In the genomic region with DNA sequence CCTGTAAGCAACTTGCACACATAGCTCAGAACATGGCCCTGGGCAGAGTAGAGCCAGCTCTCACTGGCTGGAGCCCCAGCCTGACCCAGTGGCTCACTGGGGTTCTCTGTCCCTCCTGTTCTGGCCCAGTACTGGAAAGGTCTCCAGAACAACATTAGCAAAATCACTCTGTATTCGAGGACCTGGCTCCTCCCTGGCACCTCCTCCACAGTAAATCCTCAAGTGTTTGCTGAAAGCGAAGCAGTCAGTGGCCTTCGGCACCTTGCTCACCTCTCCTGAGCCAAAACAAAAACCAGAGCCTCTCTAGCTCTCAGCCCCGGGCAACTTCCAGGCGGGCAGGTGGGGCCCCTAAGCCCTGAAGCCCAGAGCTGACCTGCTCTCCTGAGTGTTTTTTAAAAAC, we compare ENCODE assay signal across 13 mouse cellular contexts. TPM values are rescaled to one million over a fixed set of nuclear protein-coding genes. Genes with fewer than 3 reads are reported as not detected.
DNase-seq lines count a peak whose midpoint lies in the region; ATAC-seq and TF ChIP-seq lines count a peak whose summit lies in the region.
"Had no signal": no experiment of that assay in that cellular context is flagged by ENCODE, and none has a peak within 500 bp of the region (broad histone marks: within the 10 kb centered on the region; RNA-seq: fewer than 3 reads in every experiment).

No protein-coding gene starts in this region.

- H3K4me3 ChIP-seq in heart, embryonic 14.5 days (ENCODE audit: control insufficient read depth in 1 of 2, insufficient read depth in 1 of 2, low read depth in 1 of 2, low read length in 2 of 2): no peak overlapping the region
- H3K4me3 ChIP-seq in embryonic facial prominence, embryonic 11.5 days (ENCODE audit: low read depth, low read length): no peak overlapping the region
- H3K4me3 ChIP-seq in intestine, embryonic 15.5 days (replicated peaks): no peak overlapping the region
- H3K4me3 ChIP-seq in lung, adult 2 months (replicated peaks; ENCODE audit: extremely low read depth, low read depth, low read length): no peak overlapping the region
- H3K4me3 ChIP-seq: erythroblast, embryonic 14.5 days; neural tube, embryonic 13.5 days had no signal

- intact Hi-C loops in heart, postnatal 25 days (cut with DNase I): no loop called here

- TF ChIP-seq CTCF in lung, adult 2 months (IDR thresholded peaks at IDR 0.05; ENCODE audit: insufficient read depth, low read length): no peak

- peak overlapping the region; percentile 48 to 60 for H3K27ac ChIP-seq in heart, embryonic 14.5 days (replicated peaks in 1 of 2; ENCODE audit: control insufficient read depth in 1 of 2, insufficient read depth in 1 of 2, low read depth in 2 of 2, low read length in 2 of 2)
- peak overlapping the region; percentile 1; the same call in 1 of the 2 replicates for H3K27ac ChIP-seq in embryonic facial prominence, embryonic 11.5 days (replicated peaks; ENCODE audit: low read depth, low read length)
- H3K27ac ChIP-seq in intestine, embryonic 15.5 days: no peak overlapping the region
- H3K27ac ChIP-seq: macrophage; neural tube, embryonic 13.5 days had no signal

- H3K4me2 ChIP-seq in heart, embryonic 14.5 days (ENCODE audit: low read length): peak overlapping the region; percentile 53
- H3K4me2 ChIP-seq in embryonic facial prominence, embryonic 11.5 days (ENCODE audit: low read depth, low read length): no peak overlapping the region
- no peak overlapping the region; the same call in 1 of the 2 replicates for H3K4me2 ChIP-seq in intestine, embryonic 15.5 days (replicated peaks)

- DNase-seq in heart, postnatal 25 days (ENCODE audit: low spot score): no peak
- DNase-seq in embryonic facial prominence, embryonic 11.5 days (ENCODE audit: low spot score): no peak
- DNase-seq in lung, adult 2 months: peak; percentile 45
- no peak for DNase-seq in c-Kit-positive CD71-positive TER-119-positive erythroid progenitor cells, embryonic 14.5 days (ENCODE audit: low spot score)
- no peak for DNase-seq in T-cell, adult 2 months (ENCODE audit: low spot score)
- DNase-seq: thymus, postnatal 4 days had no signal

- peaks cover 29 to 53% of the 10 kb centered on the region in 2 experiments for H3K4me1 ChIP-seq in heart, embryonic 14.5 days (ENCODE audit: control insufficient read depth in 2 of 2, insufficient read depth in 2 of 2, low read length in 2 of 2)
- peaks cover 12% of the 10 kb centered on the region for H3K4me1 ChIP-seq in embryonic facial prominence, embryonic 11.5 days (ENCODE audit: control insufficient read depth, insufficient read depth, low read length)
- H3K4me1 ChIP-seq in intestine, embryonic 15.5 days (replicated peaks): peaks cover 20% of the 10 kb centered on the region
- H3K4me1 ChIP-seq in lung, adult 2 months (ENCODE audit: control insufficient read depth, insufficient read depth, low read length): peaks cover 5% of the 10 kb centered on the region

- no peak for TF ChIP-seq POLR2A in lung, adult 2 months (IDR thresholded peaks at IDR 0.05; ENCODE audit: borderline replicate concordance, extremely low read depth, low read depth, low read length)

- H3K9me3 ChIP-seq in heart, embryonic 14.5 days (ENCODE audit: control insufficient read depth, low read length): 0 out of 2 replicates have a peak, but pooled peaks cover 5% of the 10 kb centered on the region
- no peaks in the 10 kb centered on the region for H3K9me3 ChIP-seq in embryonic facial prominence, embryonic 11.5 days (replicated peaks; ENCODE audit: control insufficient read depth, low read length)
- H3K9me3 ChIP-seq in intestine, embryonic 15.5 days: no peaks in the 10 kb centered on the region
- H3K9me3 ChIP-seq: neural tube, embryonic 13.5 days had no signal

- no peaks in the 10 kb centered on the region for H3K36me3 ChIP-seq in heart, embryonic 14.5 days (ENCODE audit: control insufficient read depth, insufficient read depth, low read length)
- H3K36me3 ChIP-seq in embryonic facial prominence, embryonic 11.5 days (replicated peaks; ENCODE audit: control insufficient read depth, insufficient read depth, low read depth, low read length): no peaks in the 10 kb centered on the region
- H3K36me3 ChIP-seq in intestine, embryonic 15.5 days: no peaks in the 10 kb centered on the region
- H3K36me3 ChIP-seq: neural tube, embryonic 13.5 days had no signal

- no peaks in the 10 kb centered on the region for H3K27me3 ChIP-seq in heart, embryonic 14.5 days (ENCODE audit: control insufficient read depth, insufficient read depth, low read length)
- H3K27me3 ChIP-seq in embryonic facial prominence, embryonic 11.5 days (ENCODE audit: control insufficient read depth, insufficient read depth, low read length): no peaks in the 10 kb centered on the region
- no peaks in the 10 kb centered on the region for H3K27me3 ChIP-seq in intestine, embryonic 15.5 days (replicated peaks)

- ATAC-seq in heart, embryonic 14.5 days (ENCODE audit: insufficient number of reproducible peaks, insufficient read depth, low FRiP score, low read depth): 0 out of 2 replicates have a peak, but pooled peaks have one; percentile 8
- no peak for ATAC-seq in embryonic facial prominence, embryonic 11.5 days (replicated peaks; ENCODE audit: insufficient number of reproducible peaks, low FRiP score, low TSS enrichment, low read depth)
- ATAC-seq in intestine, embryonic 15.5 days: 0 out of 2 replicates have a peak, but pooled peaks have one; percentile 34
- no peak for ATAC-seq in monocyte, adult 5-6 weeks (replicated peaks; ENCODE audit: insufficient number of reproducible peaks, low FRiP score, low TSS enrichment, poor library complexity, severe bottlenecking)
- ATAC-seq: hindbrain, embryonic 16.5 days had no signal

- 12% methylated on average over 5 of the region's 5 CpGs for WGBS in heart, embryonic 14.5 days
- WGBS in embryonic facial prominence, embryonic 11.5 days: 8% methylated on average over 5 of the region's 5 CpGs
- 25% methylated on average over 5 of the region's 5 CpGs for WGBS in intestine, embryonic 15.5 days
- 59% methylated on average over 5 of the region's 5 CpGs for WGBS in lung, adult 2 months

- peak overlapping the region; percentile 60 for H3K9ac ChIP-seq in heart, embryonic 14.5 days (ENCODE audit: low read length)
- no peak overlapping the region; the same call in 1 of the 2 replicates for H3K9ac ChIP-seq in embryonic facial prominence, embryonic 11.5 days (replicated peaks; ENCODE audit: low read length)
- no peak overlapping the region for H3K9ac ChIP-seq in intestine, embryonic 15.5 days

RNA-seq across cellular contexts. Expression of a gene that starts 11.5 kb away (rescaled TPM):
- 35.8 and 37.6 TPM in 2 replicates for polyA plus RNA-seq in heart, embryonic 14.5 days (2014; fragmentation: Nextera tagmentation; extraction: Ambion mirVana)
- 10 to 100 TPM; 33.5 to 39.9 TPM for total RNA-seq in heart, postnatal 25 days (2021)
- 5.4 and 6.1 TPM in 2 replicates for polyA plus RNA-seq in embryonic facial prominence, embryonic 11.5 days (2014; fragmentation: Nextera tagmentation; extraction: Ambion mirVana)
- 9.0 and 9.4 TPM in 2 replicates for polyA plus RNA-seq in intestine, embryonic 15.5 days (2015; fragmentation: Nextera tagmentation; extraction: Ambion mirVana)
- polyA plus RNA-seq in lung, adult 2 months (2012; rRNA removed): 19.3 and 32.9 TPM in 2 replicates
- 0.32 to 1.9 TPM in 2 of 3 replicates, not detected in the other for total RNA-seq in monocyte, adult 5-6 weeks (2017)
- polyA plus RNA-seq: erythroblast, embryonic 14.5 days had no signal

Comparison
In these comparisons a context has a peak if more than half of its experiments do, and no peak if none do; other contexts are left out.
1. ATAC-seq: peak in heart, embryonic 14.5 days (single experiment) and intestine, embryonic 15.5 days (single experiment); none in embryonic facial prominence, embryonic 11.5 days (single experiment) and monocyte, adult 5-6 weeks (single experiment).